Mouse (Mus musculus) NIH3T3 (cell line): ENCODE data around the gene Abhd17a.
A peak's percentile ranks its signal among the peaks of the same experiment; 100 is the strongest.

Experiments used
- DNase-seq: peaks from one replicate; pipeline ENCODE4 v3.0.0-alpha.2; 2012; ENCODE audit warnings: low read depth

The Abhd17a gene

DNA sequence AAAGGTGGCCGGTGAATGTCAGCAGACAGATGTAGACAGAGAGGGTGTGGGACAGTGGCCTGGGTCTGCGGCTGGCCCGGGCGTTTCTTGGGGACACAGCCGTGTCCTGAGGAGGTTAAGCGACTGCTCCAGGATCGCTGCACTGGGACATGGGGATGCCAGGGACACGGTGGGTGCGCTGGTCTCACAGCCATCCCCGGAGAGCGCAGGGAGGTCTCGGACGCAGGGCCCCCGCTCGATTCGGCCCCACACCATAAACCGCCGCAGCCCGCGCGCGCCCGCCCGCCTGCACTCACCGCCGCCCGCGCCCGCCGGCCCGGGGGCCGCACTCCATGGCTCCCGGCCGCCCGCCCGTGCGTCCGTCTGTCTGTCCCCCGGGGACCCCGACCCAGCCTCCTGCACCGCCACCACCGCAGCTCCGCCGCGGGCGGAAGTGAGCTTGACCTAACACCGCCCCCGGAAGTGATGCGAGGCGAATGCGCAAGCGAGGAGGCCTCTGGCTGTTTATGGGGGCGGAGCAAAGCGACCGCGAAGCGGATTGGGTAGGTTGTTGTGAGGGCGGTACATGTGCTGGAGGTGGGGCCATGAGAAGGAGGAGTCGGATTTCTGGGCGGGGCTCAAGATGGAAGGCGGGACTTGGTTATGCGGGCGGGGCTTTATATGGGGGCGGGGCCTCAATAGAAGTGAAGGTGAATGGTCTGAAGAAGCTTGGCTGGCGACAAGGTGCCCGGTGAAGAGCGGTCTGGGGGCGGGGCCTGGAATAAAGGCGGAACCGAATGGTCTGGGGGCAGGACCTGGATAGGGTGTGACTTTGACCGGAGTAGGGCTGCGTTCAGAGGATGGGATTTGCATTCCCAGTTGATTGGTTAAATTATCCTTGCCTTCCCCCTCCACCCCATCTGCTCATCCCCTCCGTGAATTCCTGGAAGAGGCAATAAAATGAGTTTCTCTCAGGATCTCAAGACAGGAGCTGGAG is at the start of gene Abhd17a:
Abhd17a (minus strand) TSS at position 463 of the 976 bp plus-strand sequence.
- peak; percentile 99 for DNase-seq

DNA sequence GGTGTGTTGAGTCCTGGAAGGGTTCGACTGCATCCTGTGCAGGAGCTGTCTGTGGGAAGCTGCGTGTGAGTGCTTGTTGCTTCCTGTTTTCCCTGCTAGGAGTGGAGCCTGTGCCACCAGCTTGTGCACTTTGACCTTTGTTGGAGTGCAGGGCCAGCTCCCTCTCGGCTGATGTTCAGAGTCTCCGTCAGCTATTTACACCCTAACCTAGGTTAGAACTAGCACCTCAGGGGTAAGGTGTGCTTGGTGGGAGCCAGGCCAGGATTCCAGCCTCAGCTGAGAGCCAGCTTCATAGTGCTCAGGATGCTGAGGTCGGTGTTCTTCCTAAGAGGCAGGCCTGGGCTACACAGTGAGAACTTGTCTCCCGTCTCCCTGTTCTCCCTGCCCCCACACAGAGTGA is 45.2 kb upstream of the Abhd17a start:
- DNase-seq = no peak

DNA sequence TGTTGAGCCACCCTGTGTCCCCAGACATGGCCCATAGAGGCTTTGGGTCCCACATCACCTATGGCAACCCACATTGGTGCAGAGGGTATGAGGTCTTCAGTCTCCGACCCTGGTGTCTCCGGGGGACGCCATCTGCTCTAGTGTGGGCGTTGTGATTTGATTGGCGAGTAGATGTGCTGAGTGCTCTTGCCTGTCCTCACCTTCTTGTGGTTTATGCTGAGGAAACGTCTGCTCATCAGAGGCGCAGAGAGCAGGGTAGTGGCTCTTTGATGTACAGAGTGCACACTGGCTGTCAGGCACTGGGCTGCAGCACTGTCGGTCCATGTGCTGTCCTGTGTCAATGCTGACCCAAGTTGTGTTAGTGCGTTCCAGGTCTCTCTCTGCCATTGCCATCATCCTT is 38.8 kb upstream of the Abhd17a start:
- DNase-seq = no peak

DNA sequence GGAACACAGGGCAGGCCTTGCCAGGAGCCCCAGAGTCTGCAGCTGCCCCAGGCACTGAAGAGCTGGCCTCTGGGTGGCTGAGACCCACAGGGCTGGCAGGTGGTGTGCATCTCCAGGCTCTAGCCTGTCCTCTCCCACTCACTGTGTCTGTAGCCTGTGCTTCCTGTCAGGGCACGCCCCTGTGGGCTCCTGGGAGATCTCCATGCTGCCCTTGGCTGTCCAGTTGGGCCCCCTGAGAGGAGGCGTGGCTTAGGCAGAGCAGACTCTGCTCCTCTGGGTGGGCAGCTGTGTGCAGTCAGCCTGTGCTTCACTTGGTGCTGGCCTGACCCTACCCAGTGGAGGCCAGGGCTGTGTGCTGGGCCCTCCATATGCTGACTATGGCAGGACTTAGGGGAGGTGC is 37.5 kb upstream of the Abhd17a start:
- peak; percentile 35 for DNase-seq

DNA sequence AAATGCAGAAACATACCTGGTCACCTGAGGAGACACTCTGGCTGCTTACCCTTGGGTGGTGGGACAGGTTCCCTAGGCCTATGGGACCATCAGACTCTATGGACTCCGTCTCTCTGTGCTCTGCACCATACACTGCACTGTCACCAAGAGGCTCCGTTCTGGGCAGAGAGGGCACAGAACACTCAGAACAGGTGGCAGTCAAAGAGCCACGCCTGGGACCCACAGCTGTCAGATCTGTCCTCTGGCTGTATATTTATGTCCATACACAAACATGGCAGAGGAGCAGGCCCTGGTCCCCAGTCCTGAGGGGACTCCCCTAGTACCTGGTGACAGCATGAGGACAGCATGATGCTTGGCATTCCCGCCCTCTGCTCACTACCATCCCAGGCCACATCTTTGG is 35.6 kb upstream of the Abhd17a start:
- no peak for DNase-seq

DNA sequence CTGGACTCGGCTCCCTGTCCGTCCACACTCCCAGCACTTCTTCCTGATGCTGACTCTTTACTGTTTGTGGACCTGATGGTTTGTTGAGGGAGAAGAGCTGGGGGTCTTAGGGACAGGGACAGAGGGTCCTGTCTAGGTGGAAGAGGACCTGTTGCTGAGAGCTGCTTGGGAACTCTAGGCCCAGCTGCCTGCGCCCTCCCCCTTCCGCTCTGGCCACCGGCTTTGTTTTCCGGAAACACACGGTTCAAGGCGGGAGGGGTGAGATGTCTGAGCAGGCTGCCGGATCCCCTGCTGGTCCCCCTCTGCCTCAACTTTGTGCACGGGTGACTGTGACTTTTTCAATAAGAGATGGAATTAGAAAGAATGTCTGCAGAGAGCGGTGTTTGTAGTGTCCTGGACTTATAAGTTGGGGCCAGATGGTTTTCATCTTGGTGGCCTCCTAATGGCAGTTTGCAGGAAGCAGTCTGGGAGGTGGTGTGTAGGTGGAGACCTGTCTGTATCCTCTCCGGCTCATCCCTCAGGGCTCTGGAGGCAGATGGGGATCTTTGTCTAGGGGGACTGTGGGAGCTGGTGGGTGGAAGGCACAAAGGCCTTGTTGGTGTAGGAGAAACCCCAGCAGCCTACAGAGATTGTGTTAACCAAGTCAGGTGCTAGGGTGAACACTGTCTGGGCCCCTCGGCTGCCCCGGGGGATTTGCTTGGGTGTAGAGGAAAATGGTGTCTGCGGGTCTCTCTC is 33.5 kb upstream of the Abhd17a start:
- peak; percentile 61 for DNase-seq

DNA sequence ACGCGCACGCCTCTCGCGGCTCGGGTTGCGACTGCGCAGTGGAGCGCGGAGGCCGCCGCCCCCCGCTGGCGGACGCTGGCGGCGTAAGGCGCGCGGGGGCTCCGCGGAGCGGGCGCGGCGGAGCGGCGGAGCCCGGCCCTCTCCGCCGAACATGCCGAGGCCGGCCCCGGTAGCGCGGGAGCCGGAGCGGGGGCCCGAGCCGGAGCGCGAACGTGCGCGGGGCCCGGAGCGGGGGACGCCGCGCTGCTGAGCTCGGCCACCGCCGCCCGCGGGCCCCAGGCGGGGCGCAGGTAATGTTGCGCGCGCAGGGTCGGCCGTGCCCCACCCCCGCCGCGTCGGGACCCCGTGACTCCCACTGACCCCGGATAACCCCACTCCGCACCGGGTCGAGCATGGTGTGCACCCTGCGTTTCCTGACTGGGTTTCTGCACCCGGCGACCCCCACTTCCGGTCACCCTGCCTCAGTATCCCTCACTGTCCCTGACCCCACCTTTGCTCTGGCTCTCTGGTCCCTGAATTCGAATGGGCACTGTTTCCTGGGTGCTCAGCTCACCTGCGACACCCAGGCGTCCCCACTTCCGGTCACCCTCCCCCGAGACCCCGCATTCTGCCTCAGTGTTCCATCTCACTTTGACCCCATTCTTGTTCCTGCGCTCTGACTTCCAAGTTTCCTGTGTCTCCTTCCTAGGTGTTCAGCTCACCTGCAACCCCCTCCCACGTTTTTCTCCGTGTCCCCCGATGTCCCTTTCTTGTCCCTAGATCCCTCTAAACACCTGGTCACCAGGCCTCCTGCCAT is 32.7 kb upstream of the Abhd17a start, which contains the start of gene Csnk1g2:
Csnk1g2 (plus strand) TSS at position 178 of the 796 bp plus-strand sequence.
- no peak for DNase-seq

DNA sequence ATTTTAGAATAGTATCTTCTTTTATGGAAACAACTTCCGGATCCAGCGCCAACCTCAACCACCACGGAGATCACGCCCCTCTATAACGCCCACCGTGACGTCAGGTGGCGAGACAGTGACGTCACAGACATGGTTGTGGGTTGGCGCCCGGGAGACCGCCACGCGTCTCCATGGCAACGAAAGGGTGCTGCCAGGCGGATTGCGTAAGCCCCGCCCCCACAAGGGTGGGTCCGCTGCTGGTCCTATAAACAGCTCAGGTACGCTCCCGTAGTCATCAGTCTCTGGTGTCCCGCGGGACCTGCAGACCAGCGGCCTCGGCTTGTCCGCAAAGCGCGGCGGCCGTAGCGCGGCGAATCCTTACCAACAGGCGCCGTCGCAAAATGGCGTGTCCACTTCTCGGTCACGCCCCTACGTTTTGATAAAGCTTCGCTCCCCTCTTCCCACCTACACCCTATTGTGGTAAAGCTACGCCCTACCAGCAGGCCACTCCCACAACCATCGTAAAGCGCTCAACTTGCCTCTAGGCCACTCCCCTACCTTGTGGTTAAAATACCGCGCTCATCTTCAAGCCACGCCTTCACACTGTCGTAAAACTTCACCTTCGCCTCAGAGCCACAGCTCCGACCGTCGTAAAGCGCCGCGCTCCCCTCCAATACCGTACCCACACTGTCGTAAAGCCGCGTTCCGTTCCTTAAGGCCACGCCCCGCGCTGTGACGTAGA is 32.0 kb upstream of the Abhd17a start:
- DNase-seq = peak; percentile 100

DNA sequence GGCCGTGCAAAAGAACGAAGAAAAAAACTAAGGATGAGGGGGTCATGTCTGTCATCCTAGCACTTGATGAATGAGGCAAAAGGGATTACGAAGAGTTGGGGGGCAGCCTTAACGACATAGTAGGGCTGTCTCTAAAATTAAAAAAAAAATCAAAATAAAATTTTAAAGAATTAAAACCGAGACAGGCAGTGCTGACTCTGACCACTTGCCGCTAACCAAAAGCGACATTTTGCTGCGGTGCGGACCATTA is 31.5 kb upstream of the Abhd17a start:
- no peak for DNase-seq

DNA sequence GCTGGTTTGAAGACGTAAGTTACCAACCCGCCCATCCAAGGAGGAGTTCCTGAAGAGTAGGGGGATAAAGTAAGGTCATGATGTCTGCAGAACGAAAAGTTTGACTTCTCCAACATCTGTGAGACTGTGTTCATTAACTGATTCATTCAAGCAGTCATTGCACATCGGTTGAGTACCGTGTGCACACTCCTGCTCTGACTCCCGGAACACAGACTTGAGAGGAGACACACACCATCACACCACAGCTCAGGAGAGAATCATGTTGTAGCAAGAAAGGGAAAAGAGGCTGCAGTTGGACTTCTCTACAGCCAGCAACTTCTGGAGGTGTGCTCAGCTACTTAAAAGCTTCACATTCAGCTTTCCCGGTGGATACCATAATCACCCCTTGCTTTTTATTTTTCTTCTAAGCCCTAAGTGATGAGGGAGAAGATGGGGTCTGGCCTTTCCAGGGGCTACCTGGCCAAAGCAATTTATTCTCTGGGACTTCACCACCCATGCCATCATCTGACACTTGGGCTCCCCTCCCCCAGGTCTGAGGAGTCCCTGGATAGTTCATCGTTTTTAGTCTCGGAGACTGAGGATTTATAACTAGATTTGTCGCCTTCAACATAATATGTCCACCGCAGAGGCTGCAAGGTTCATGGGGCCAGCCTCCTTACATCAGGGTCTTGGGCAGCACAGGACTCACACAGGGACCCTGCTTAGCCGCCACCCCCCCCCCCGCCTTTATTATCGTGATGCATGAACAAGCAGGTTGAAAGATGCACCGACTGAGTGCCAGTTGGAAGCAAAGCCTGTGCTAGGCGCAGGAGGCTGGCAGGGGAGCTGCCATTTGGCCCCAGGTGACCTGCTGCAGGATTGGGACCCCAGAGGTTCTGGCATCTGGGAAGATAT is 30.9 kb upstream of the Abhd17a start:
- DNase-seq = no peak

DNA sequence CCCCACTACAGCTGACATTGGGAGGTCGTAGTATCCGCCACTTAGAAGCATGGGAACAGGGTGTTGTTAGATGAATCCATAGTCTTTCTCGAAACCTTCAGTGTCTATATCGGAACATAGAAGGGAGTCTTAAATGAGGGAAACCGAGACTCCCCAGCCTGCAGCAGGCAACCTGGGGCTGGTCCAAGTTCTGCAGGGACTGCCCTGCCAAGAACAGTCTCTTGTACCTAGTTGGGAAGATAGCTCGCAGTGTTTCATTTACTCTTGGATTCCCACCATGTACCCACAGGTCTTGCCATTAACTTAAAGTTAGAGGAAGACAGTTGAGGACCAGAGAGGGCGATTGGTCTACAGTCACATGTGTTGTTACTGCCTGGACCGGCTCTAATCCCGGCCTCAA is 30.2 kb upstream of the Abhd17a start:
- no peak for DNase-seq

DNA sequence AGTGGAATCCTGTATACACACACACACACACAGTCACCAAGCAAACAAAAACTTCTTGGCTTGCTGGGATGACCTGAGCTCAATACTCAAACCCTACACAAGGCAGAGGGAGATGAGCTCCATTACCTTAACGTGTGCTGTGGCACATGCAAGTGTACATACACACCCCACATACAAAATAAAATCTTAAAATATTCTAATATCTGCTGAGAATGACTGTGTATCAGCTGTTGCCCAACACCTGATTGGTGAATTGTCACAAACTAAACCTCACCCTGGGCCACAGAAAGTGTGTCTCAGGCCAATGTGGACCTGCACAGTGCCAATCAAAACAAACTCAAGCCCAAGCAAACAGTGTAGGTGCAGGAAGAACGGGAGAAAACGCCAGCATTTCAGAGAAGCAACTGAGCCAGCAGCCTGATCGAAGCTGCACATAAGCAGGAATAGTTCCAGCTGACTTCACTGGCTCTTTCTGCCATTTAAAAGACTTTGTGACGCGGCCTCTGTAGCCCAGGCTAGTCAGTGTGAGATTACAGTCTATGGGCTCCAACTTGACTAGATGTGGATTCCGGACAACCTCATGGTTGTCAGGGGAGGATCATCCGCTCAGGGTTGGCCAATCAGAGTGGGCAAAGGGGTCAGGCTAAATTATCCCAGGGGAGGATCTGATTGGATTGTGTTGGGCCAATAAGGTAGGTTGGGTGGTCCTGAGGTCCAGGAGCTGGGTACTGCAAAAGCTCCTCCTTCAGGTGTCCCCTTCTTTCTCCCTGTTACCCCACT is 29.5 kb upstream of the Abhd17a start:
- no peak for DNase-seq

DNA sequence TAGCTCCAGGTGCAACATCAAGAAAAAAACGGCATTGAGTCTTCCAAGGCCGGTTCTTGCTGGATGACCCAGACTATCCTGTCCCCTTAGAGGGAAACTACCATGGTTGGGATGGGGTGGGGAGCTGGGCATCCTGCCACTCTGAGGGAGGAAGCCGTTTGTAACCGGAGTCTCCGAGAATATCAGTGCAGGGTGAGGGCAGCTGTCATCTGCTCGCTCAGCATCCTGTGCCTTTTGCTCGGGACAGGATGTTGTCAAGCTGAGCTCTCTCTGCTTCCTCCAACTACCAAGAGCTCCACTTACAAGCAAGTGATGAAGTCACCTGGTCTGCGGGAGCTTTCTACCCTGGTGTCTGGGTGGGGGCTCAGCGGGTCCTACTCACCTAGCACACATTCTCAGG is 28.0 kb upstream of the Abhd17a start:
- no peak for DNase-seq

DNA sequence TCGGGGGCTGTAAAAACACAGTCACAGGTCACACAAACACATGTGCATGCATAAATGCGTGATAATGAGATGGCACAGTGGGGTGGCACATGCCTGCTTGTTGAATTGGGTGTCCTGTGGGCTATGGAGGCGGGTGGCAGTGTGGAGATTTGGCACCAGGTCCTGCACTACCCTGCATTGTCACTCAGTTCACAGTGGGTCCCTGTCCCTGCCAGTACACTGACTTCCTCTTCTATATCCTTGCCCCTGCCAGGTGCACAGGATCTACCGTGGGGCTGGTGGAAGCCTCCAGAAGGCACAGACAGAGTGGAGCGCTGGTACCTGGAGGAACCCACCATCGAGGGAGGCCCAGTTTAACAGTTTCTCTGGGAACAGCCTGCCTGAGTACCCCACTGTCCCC is 24.2 kb upstream of the Abhd17a start:
- no peak for DNase-seq

DNA sequence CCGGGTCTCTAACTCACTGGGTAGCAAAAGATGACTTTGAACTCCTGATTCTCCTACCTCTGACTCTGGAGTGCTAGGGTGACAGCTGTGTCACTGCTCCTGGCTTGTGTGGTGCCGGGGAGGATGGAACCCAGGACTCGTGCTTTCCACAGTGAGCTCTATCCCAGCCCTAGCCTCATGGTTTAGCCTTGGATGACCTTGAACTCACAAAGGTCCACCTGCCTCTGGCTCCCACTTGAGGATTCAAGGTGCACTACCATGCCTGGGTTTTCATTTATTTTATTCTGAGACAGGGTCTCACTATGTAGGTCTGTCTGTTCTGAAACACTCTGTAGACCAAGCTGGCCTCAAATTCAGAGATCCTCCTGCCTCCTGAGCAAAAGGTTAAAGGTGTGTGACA is 23.7 kb upstream of the Abhd17a start:
- DNase-seq = no peak

DNA sequence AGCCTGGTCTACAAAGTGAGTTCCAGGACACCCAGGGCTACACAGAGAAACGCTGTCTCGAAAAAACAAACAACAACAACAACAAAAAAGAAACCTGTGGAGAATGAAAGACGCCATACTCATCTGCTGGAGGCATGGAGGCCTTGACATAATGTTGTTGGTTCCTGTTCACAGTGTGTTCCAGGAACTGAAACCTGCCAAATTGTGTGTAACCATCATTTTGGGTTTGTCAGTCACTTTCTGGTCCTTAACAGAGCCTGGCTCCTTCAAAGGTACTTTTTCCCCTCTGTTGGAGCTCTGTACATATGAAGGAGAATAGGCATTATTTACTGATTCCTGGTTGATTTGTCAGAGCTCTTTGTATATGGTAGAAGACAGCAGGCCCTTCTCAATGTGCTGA is 21.8 kb upstream of the Abhd17a start:
- no peak for DNase-seq

DNA sequence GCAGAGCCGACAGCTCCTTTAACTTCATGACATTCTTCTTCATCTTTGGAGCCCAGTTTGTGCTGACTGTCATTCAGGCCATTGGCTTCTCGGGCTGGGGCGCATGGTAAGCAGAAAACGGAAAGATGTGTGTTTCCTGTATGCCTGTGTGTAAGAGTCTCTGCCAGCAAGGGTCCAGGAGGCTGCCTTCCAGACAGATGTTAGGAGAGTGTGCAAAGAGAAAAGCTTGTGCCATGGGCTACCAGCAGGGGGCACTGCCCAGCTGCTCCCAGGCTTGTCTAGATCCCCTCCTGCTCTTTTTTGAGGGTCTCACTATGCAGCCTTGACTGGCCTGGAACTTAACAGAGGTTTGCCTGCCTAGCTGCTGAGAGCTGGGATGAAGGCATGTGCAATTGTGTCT is 20.9 kb upstream of the Abhd17a start:
- peak; percentile 73 for DNase-seq

DNA sequence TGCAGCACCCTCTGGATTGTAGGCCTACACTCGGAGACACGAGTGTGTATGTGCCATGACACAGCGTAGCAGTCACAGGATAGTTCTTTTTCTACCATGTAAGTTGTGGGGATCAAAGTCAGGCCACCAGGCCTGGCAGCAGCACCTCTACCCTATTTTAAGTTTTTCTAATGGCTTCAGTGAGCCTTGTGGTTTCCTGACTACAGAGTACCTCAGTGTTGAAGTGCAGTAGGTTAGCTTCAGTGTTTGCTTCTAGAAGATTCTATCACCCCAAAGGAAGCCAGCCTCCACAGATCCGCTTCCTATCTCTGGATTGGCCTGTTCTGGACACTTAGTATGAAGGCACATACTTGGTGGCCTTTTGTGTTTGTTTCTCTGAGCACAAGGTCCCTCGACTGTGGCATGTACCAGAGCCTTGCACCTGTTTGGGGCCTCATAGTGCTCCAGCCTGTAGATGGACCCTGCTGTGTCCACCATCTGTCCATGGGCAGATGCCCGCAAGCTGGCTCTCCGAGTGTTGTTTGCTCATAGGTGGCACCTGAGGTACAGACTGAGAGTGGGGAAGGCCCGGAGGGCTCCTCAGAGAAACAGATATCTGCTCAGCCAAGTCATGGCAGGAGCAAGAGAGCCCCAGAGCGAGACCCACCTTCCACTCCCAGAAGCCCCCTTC is 20.1 kb upstream of the Abhd17a start:
- DNase-seq = no peak

DNA sequence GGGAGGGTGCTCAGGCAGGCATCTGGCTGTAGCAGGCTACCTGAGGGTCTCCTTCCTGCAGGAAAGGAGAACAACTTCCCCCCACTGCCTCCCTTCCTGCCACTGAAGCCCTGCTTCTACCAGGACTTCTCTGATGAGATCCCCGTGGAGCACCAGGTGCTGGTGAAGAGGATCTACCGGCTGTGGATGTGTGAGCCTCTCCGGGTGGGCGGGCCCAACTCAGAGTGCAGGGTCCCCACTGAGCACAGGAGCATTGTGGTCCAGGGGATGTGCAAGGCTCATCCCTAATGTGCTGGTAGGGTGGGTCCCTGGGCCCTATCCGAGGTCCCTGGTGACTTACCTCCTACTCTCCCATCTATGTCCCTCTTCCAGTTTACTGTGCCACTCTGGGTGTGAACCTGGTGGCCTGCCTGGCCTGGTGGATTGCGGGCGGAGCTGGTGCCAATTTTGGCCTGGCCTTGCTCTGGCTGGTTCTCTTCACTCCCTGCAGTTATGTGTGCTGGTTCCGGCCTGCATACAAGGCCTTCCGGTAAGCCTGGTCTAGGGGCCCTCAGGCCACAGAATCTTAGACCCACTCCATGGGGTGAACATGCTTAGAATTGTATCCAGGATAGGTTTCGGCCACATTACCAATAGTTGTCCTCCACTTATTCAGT is 19.3 kb upstream of the Abhd17a start:
- no peak for DNase-seq
